Mouse (Mus musculus) T-helper 17 cell (primary cell): ENCODE measurements at regions not wholly inside any gene's neighbourhood (a gene's known extent, or its start where the extent isn't known, plus 50 kb on each side); places are given as distances from the start of the nearest gene placed in this dataset.

Source experiments
- in situ Hi-C, 2 experiments: fragments of 300-600 bp; cut with MboI, MseI; formaldehyde crosslinking; loops; 1 replicate in 1 of 2; 2 replicates in 1 of 2; pipeline ENCODE4 v1.15.1; 2025; ENCODE audit warnings: high pct_unique_total_duplicates in 2 of 2

- in situ Hi-C loops, result loop anchor here (5.0 to 10.0 kb wide), 2 partner anchors 1023 to 1181 kb away; no protein-coding TSS in a partner anchor
Observed at GRCm38 (mm10) chr13:49863846-49864245, 65.0 kb upstream of the Gm30302 start.

GRCm38 (mm10) chr13:49849579-49850311, 50.9 kb upstream of the Gm30302 start:
- in situ Hi-C loops, result no loop called here
